Mouse (Mus musculus) testis, postnatal 10 days (tissue): Measurements from ENCODE around the gene Sh3rf3.

Experiments used
- DNase-seq: peaks from one replicate; pipeline ENCODE4 v3.0.0; 2021; ENCODE audit warnings: low spot score

Gene Sh3rf3

DNA sequence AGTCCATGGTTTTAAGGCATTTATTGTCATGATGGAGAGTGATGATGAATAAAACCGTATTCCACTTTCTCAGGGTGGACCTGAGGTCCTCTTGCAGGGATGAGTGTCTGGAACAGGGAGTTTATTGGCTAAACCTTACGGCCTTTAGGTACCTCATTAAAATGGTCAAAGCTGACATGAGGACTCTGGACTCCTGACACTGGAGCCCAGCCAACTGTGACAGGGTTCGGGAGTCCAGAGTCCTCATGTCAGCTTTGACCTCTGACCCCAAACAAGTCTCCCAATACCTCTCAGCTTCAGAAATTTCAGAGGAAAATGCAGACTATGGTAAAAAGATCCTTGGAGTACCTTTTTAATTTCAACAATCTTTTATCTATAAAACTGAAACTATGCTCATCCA lies 293.5 kb downstream of the Sh3rf3 start:
- no peak for DNase-seq

DNA sequence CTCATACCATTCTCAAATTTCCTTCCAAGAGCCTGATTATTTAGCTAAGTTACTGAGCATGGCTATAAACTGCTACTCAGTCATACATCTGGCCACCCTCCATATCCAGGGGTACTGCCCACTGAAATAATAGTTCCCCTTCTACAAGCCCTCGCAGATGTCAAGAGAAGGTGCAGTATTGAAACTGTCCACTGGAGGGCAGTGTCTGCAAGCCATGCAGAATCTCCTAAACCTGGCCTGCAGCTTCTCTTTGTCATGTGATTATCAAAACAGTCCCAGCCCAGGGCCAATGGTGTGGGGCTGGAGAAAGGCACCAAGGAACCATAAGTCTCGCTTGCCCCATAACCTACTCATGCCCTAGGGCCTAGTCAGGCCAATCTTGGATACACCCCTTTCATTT lies 295.9 kb downstream of the Sh3rf3 start:
- peak; percentile 89 for DNase-seq

DNA sequence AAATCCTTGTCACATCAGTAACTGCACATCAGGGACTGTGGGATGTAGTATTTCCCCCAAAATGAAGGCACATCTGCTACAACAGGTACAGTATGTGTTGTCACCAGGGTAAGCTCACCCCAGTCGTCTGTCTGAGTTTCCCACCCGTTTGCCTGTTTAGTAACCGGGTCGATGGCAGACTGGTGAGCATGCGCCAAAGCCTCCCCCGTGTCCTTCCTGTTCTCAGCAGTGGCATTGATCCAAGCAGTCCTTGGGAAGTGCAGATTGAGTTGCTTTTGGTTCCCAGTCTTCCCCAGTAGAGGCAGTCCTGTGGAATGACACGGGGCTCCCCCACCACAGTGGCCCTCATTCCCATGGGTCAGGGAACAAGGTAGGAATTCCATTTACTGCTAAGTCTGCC lies 297.2 kb downstream of the Sh3rf3 start:
- DNase-seq: no peak

DNA sequence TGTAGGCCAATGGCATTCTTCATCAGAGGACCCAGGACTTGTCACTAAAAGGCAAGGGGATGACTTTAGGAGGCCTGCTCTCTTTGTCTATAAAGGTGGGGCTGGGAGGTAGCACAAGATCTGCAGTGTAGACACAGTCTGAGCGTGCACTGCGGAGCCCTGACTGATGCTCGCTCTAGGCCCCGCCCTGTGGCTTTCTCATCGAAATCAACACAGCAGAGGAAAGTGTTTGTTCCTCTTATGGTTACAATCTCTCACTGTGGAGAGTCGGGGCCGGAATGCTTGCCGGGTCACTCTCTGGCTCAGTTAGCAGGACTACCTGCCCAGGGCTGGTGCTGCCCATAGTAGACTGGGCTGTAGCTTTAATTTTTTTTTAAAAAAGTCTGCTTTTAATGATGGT lies 299.6 kb downstream of the Sh3rf3 start:
- DNase-seq: no peak

DNA sequence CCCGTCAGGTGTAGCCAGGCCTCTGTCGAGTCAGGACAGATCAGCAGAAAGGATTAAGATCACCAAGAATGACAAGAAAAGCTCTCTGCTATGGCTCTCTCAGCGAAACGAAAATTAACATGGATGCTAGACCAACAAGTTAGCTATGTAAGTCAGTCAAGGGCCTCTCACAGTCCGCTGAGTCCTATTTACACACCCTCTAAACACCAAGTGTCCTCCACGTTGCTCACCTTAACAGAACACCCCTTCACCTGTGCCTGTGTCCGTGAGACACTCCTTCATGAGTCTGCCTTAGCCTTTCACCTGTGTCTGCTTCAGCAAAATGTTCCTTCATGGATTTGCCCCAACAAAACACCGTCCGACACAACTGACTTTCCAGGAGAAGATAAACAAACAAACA lies 300.2 kb downstream of the Sh3rf3 start:
- DNase-seq: no peak

DNA sequence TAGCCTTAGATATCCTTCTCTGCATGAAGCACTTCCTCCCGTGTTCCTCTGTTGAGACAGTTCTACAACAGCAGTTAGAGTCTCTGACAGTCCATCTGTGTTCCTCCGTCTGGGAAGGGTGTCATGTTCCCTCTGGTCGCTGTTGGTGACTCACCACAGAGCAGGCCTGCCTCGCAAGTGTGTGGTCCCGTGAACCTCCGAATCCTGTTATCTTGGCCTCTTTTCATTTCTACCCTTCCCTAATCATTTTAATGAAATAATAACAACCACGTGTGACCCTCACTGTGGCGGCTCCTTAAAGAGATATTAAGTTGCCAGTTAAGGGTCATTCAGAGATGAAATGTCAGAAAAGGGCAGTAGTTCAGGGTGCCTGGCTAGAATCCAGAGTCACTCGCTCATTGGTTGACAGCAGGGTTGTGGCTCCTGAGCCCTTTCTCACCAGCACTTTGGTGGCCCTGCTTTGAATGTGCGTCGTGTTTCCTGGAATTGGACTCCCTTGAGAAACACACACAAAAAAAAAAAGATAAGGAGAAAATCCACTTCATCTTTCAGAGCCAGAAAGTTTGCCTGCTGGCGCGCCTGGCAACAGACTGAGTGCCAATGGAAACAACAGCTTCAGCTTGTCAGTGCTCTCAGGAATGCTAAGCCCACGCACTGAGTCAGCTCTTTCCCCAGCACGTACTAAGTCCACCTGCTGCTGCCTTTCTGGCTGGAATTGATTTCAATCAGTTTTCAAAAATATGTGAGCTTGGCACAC lies 301.6 kb downstream of the Sh3rf3 start:
- no peak for DNase-seq

DNA sequence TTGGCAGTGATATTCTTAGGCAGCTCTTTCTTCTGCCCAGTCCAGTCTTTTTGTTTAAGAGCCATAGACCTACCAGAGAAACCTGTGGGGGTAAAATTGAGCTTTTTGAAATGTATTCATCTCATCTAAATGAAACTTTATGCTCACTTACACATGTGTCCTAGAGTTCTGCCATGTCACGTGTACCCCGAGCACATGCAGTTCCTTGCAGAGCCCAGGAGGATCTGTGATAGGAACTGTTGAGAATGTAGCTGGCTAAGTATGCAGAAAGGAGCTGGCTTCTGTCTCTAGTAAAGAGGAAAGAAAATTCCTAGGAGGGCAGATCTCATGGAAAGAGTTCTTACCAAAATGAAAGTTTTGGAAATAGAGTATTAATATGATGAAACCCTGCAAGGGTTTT lies 302.5 kb downstream of the Sh3rf3 start:
- DNase-seq: no peak

DNA sequence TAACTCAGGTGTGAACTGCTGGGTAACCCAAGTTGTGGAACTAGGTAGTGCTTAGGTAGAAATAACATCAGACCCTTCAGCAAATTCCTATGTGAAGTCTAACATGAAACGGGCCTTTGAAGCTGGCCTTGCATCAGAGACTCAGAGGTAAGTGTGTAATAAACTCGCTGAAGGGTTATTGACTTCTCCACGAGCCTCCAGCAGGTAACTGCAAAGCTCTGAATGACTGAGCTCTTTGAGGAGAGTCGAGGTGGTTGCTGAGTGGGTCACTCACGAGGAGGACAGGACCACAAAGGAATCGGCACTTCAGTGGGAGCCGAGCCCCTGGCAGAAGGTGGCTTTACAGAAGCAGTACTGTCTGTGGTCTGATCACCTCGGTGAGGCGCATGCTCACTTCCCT lies 303.2 kb downstream of the Sh3rf3 start:
- no peak for DNase-seq

DNA sequence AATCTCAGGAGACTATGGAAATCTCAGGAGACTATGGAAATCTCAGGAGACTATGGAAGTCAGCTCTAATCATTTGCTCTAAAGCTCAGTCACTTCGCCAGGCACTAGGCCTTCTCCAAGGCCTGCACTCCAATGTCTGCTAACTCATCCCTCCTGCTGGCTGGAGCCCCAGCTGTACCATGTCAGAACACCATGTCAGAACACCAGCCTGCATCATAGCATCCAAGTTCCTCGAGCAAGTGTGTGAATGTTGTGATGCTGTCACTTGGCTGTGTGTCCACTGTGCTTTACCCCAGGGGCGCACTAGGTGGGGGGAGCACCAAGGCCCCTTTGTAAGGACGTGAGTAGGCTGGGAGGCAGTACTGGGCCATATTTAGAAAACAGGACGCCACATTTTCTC lies 304.4 kb downstream of the Sh3rf3 start:
- DNase-seq: no peak

DNA sequence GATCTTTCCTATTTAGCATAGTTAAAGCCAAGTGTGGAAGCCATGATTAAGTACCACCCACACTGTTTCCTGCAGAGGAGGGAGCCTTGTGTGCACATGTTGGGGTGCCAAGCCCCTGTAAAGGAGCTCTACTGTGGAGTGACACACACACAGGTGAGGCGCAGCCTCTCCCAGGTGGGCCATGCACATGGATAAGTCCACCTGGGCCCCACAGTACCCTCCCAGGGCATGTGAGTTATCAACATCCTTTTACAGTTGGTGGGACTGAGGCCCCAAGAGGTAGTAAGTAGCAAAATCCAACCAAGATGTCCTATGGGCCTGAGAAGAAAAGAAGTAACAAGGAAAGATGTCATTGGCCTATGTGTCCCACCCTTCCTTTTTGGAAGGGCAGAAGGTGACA lies 305.8 kb downstream of the Sh3rf3 start:
- DNase-seq: no peak

DNA sequence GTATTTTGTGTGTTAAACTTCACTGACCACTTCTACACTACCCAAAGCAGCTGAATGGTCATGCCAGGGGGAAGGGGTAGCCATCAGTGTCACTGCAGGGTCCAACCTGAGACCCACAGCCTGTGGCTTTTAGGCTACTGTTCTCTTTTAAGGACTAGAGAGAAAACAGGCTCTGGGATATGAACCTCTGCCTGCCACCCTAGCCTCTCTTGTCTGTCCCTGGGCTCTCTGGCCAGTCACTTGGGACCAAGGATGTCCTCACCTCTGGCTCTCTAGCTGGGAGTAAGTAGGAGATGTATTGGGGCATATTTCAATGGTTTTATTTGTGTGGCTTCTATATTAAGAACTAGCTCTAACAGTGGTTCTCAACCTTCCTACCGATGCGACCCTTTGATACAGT lies 306.7 kb downstream of the Sh3rf3 start:
- DNase-seq: no peak

DNA sequence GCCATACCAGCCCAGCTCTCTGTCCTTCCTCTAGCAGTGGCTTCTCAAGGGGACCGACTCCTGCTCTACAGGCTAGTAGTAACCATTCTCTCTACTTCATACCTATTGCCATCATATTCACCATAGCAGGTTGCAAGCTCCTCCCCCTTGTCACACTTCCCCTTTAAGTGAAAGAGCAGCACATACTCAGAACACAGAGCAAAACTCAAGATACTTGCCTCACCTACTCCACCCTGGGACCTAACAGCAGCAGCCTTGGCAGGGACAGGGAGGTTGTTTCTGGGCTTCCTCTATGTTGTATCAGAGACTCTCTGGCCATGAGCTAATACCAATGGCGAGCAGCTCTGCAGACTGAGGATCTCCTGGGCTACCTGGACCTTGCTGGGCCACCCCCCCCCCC lies 312.3 kb downstream of the Sh3rf3 start:
- no peak for DNase-seq

DNA sequence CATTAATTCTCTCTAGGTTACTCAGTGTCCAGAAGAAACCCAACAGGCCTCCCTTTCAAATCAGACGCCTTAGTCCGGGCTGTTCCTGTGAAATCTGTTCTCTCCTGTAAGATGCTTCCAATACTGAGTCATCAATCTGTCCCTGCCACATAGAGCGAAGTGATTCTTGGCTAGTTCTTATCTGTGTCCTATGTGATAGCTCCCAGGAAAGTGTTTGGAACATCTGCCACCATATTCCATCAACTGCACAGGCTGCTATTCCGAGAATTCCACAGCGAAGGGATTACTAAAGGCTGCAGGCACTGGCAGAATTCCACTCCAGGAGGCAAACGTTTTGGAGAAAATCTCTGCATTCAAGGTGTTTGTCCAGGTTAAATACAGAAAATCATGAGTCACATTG lies 314.5 kb downstream of the Sh3rf3 start:
- no peak for DNase-seq

DNA sequence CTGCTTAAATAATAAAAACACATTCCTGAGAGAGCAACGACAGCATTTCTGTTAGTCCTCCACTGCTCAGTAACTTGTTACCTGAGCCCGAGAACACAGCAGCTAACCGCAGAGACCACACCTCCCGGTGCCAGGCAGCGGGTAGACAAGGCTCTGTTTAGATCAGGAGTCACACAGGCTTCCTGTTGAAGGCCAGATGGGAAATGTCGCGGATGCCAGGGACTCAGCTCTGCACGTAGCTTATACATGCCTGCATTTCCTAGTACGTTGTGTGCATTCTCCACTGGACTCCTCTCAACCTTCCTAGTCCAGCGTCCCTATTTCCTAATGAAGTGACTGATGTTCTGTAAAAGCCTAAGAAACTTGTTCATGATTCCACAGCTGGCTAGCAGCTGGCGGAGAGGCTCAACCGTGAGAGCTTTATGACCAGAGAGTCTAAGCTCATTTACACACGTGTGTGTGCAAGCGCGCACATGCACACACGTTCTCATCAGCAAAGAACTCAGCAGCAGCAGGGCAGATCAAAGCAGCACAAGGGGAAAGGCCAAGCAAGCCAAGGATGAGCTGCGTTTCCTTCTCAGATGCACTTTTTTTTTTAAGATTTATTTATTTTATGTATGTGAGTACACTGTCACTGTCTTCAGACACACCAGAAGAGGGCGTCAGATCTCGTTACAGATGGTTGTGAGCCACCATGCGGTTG lies 318.9 kb downstream of the Sh3rf3 start:
- no peak for DNase-seq

DNA sequence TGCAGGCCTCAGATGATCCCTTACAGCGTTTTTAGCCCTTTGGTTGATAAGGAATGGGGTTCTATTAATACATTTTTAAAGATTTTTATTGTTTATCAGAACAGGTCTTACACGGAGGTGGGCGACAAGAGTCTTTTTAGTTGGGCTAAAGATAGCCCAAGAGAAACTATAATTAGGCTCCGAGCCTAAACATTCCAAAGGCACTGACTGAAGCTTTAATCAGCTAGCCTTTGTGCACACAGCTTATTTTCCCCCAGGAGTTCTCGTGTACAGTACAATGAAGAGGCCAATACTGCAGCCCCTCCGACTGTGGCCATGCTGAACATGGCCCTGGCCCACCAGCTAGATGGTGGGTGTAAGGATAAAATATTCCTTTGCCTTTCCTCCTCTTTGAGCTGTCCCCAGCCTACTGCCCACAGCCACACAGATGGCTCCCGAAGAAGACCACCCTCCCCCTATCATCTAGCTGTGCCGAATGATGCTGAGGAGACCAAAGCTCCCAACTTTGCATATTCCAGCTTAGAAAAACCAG lies 320.4 kb downstream of the Sh3rf3 start:
- DNase-seq: no peak

DNA sequence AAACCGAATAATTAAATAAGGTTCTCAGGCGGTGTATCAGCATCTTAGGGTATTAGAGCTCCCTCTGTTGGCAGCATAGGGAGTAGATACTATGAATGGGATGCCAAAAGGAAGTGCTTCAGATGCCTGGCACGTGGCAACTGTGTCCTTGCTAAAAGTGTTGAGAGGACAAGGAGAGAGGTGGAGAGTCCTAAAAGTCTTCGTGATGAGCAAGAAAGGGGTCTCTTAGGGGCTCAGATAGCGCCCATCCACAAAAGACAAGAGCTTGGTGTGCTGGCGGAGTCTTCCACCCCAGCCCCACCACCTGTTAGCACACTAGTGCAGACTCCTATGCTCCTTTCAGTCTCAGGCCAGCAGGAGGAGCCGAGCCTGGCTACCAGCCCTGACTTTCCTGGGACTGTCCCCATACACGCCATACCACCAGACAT lies 336.8 kb downstream of the Sh3rf3 start:
- DNase-seq: peak; percentile 64

DNA sequence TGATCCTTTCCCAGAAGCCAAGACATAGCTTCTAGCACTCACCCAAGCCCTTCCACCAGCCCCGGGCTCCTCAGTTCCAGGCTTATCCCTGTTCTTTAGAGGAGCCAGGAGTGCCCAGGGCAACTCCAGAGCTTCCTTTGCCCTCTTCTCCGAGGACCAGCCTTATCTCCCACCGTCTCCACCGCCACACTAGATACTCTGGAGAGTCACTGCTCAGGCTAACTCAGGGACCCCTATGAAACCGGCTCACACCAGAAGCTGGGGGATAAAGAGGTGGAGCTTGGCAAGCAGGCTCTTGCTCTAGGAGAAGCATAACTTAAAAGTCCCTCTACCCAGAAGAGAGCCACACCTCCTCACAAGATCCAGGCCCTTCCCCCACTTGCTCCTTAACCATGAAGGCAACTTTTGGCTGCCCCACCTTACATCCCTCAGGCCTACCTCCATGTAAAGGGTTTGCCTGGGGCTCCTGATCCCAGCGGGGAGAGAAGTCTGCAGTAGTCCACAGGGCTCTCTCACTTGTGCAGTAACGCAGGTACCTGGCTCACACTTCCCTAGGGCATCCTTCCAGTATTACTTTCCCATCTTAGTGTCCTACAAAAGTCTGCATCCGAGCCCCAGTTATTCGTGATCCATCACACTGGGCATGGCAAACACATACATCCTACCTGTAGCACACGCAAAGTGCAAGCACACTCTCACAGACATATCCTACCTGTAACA lies 337.9 kb downstream of the Sh3rf3 start:
- DNase-seq: no peak

DNA sequence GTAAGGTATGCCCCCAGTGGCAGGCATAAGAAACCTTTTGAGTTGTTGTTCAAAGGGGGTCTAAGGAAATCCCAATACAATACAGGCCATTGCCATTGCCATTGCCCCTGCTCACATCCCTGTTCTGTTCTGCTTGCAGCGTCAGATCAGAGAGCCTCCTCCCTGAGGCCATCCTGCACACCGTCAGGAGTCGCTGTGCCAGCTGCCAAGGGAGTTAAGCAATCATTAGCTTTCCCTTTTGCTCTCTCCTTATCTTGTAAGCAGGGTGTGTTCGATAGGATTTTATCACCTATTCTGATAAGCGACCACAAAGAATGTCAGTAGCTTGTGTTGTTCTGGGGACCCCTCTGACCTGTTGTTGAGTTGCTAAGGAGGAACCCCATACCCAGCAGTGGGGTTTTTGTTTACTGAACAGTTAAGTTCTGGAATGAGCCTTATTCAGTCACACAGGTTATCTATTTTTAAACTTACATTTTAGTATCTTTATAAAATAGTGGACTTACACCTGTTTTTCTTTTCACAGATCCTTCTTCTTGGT lies 339.5 kb downstream of the Sh3rf3 start:
- no peak for DNase-seq

DNA sequence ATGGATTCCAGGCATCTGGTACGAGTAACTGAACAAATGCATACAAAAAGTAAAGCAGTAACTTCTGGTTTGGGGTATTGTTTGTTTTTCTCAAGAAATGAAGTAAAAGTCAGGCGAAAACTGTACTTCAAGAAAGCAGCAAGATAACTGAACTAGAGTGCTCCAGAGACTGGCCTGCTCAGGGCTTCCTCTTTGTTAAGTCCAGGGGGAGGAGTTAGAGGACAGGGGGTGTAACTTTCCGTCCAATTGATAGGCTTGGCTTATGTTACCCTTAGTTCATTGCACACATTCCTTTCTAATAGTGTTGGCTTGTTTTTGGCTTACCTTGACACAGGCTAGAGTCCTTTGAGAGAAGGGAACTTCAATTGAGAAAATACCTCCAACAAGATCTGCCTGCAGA lies 345.5 kb downstream of the Sh3rf3 start:
- DNase-seq: no peak

DNA sequence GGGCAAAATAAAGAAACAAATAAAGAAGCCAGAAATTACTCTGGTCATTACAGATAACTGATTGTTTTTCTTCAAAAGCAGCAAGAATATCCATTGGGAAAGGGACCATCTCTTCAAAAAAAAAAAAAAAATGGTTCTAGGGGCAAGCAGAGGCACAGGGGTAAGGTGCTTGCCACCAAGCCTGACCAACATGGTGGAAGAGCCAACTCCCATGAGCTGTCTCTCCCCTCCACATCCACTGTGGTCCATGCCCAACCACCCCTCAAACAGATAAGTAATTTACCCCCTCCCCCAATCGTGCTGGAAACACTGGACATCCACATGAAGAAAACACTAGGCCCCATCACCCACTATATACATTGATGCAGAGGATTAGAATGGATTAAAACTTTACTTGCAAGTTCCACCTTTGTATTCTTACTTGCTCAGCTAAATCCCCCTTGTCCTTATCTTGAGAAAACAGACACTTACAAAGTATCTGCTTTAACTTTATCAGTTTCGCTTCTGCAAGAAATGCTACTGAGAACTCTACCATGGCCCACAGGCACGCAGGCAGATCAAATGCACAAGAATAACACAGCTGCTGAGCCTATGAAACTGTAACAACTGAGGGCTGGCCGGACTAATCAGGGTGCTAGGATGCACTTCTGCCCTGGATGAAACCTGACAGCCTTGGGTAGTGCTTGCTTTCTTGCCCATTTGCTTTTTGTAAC lies 349.2 kb downstream of the Sh3rf3 start:
- no peak for DNase-seq

DNA sequence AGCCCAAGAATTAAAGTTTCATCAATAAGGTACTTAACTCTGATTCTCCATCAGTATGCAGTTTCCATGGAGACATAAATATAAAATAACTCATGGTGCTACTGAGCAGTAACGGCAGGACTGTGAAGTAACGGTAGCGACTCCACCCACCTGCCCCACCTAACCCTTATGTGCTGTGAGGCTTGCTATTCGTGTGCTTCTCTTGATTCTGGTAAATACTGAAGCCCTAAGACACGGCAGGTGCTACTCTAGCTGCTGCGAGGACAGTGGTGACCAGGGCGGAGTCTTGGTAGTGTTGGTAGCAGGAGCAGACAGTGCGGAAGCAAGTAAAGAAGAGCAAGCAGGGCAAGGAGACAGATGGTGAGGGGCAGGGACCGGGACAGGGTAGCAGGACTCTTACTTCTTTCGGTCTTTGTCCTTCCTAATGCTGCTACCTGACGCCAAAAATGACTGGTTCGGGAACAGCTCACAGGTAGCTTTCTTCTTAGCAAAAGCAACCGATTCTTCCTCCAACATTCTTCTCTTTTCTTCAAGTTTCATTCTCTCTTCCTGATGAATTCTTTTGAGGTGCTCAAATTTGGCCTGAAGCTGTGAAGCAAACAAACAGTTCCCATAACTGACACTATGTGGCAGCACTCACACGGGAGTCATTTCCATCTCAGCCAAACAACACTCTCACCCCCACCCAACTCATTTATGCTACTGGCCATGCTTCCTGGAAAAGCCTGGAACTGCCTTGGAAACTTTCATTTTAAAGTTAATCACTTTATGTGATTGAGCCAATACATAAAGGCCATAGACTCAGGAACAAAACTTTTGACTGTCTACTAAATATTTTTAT lies 353.2 kb downstream of the Sh3rf3 start:
- peak; percentile 70 for DNase-seq
